Mouse (Mus musculus) thymus, adult 2 months (tissue): Measurements from ENCODE around the gene Kras.

Experiments used
- CTCF ChIP-seq: fragments of 200-500 bp; IDR thresholded peaks from 2 replicates; pipeline ENCODE4 v1.5.1; 2012; ENCODE audit warnings: mild to moderate bottlenecking, control low read depth, low read length, moderate library complexity, borderline replicate concordance; ENCODE audit not compliant: control insufficient read depth, poor library complexity, insufficient read depth; ENCODE audit errors: extremely low read depth
- POLR2A ChIP-seq: fragments of 200-500 bp; IDR thresholded peaks from 2 replicates; pipeline ENCODE4 v1.6.1; 2012; ENCODE audit warnings: mild to moderate bottlenecking, low read length, control low read depth, moderate library complexity; ENCODE audit not compliant: control insufficient read depth, poor library complexity, insufficient read depth; ENCODE audit errors: extremely low read depth

DNA sequence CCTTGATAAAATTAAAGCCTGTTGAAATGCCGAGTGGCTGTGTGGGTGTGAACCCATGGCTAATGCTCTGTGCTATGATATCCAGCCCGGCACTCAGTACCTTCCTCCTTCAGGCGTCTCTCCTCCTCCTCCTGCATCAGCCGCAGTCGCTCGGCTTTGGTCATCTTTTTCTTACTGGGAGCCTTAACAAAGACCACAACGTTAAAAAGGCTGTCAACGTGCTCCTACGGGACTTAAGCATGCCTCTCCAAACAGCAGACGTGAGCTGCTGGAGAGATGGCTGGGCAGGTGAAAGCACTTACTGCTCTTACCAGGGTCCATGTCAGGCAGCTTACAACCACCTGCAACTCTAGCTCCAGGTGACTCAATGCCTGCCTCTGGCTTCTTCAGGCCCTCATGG, 44.9 kb downstream of the Kras start:
- no peak for TF ChIP-seq CTCF
- no peak for TF ChIP-seq POLR2A
